42 mouse cellular contexts compared by ENCODE assay signal in genomic region chr4:107240196-107240595, GRCm38 (mm10). TPM values are rescaled to one million over a fixed set of nuclear protein-coding genes. Genes with fewer than 3 reads are reported as not detected.
"Had no signal": no experiment of that assay in that cellular context is flagged by ENCODE, and none has a peak within 500 bp of the region (broad histone marks: within the 10 kb centered on the region; RNA-seq: fewer than 3 reads in every experiment).

No protein-coding gene starts in this region.

- H3K27me3 ChIP-seq: limb, embryonic 12.5 days; limb, embryonic 13.5 days; limb, embryonic 15.5 days; liver, embryonic 13.5 days; liver, embryonic 15.5 days; lung, embryonic 15.5 days; megakaryocyte, embryonic 14.5 days; midbrain, embryonic 12.5 days; midbrain, embryonic 13.5 days; midbrain, embryonic 15.5 days; neural tube, embryonic 12.5 days had no signal

- H3K27ac ChIP-seq: limb, embryonic 10.5 days; limb, embryonic 12.5 days; limb, embryonic 13.5 days; limb, embryonic 15.5 days; liver, embryonic 13.5 days; liver, embryonic 14.5 days; liver, embryonic 15.5 days; lung, embryonic 15.5 days; macrophage; midbrain, embryonic 10.5 days; midbrain, embryonic 12.5 days; midbrain, embryonic 13.5 days; midbrain, embryonic 15.5 days; neural tube, embryonic 12.5 days had no signal

- DNase-seq: left cerebral cortex, postnatal 4 days; liver; liver, embryonic 13.5 days; liver, postnatal 0 days; lung, adult 18-20 months; lung, adult 2 months; lung, embryonic 14.5 days; lung, postnatal 10 days; lung, postnatal 14 days; lung, postnatal 36 days; lung, postnatal 4 days; midbrain, embryonic 14.5 days had no signal

- H3K4me2 ChIP-seq: limb, embryonic 12.5 days; limb, embryonic 13.5 days; limb, embryonic 15.5 days; liver, embryonic 11.5 days; liver, embryonic 13.5 days; liver, embryonic 15.5 days; lung, embryonic 14.5 days; lung, embryonic 15.5 days; midbrain, embryonic 11.5 days; midbrain, embryonic 12.5 days; midbrain, embryonic 13.5 days; midbrain, embryonic 15.5 days; neural tube, embryonic 12.5 days had no signal

- ATAC-seq: liver, postnatal 0 days; lung, postnatal 0 days; midbrain, embryonic 13.5 days; midbrain, embryonic 15.5 days; midbrain, embryonic 16.5 days had no signal

- H3K4me3 ChIP-seq: limb, embryonic 10.5 days; limb, embryonic 12.5 days; limb, embryonic 13.5 days; limb, embryonic 15.5 days; liver, embryonic 13.5 days; liver, embryonic 15.5 days; lung, embryonic 15.5 days; megakaryocyte, embryonic 14.5 days; midbrain, embryonic 10.5 days; midbrain, embryonic 12.5 days; midbrain, embryonic 13.5 days; midbrain, embryonic 15.5 days; myocyte; neural tube, embryonic 12.5 days had no signal

- H3K9ac ChIP-seq: limb, embryonic 12.5 days; limb, embryonic 13.5 days; limb, embryonic 15.5 days; liver, embryonic 13.5 days; liver, embryonic 14.5 days; liver, embryonic 15.5 days; liver, postnatal 0 days; lung, embryonic 14.5 days; lung, embryonic 15.5 days; midbrain, embryonic 12.5 days; midbrain, embryonic 13.5 days; midbrain, embryonic 15.5 days; neural tube, embryonic 12.5 days had no signal

- H3K9me3 ChIP-seq: limb, embryonic 10.5 days; limb, embryonic 12.5 days; limb, embryonic 13.5 days; limb, embryonic 15.5 days; liver, embryonic 13.5 days; liver, embryonic 15.5 days; lung, embryonic 15.5 days; megakaryocyte, embryonic 14.5 days; midbrain, embryonic 10.5 days; midbrain, embryonic 12.5 days; midbrain, embryonic 13.5 days; midbrain, embryonic 15.5 days; neural tube, embryonic 12.5 days had no signal

- H3K4me1 ChIP-seq: neural tube, embryonic 12.5 days had no signal

RNA-seq across cellular contexts. Expression of gene Ldlrad1, which starts 31.2 kb away (rescaled TPM):
- total RNA-seq: left cerebral cortex, postnatal 10 days; left cerebral cortex, postnatal 25 days; left cerebral cortex, postnatal 36 days; left cerebral cortex, postnatal 4 days; megakaryocyte progenitor cell, adult 5-6 weeks; megakaryocyte, adult 5-6 weeks; megakaryocyte-erythroid progenitor cell, adult 5-6 weeks; midbrain, postnatal 0 days; monocyte, adult 5-6 weeks had no signal
- polyA plus RNA-seq: limb, embryonic 10.5 days; limb, embryonic 11.5 days; limb, embryonic 12.5 days; limb, embryonic 13.5 days; limb, embryonic 15.5 days; liver, embryonic 11.5 days; liver, embryonic 13.5 days; liver, embryonic 14.5 days; liver, embryonic 15.5 days; liver, embryonic 16.5 days; liver, postnatal 0 days; lung, embryonic 14.5 days; lung, embryonic 15.5 days; macrophage; midbrain, embryonic 10.5 days; midbrain, embryonic 11.5 days; midbrain, embryonic 12.5 days; midbrain, embryonic 13.5 days; midbrain, embryonic 14.5 days; midbrain, embryonic 15.5 days; midbrain, embryonic 16.5 days; midbrain, postnatal 0 days; myocyte; neural tube, embryonic 11.5 days; neural tube, embryonic 12.5 days had no signal
